Mouse (Mus musculus): Measurements from ENCODE around the gene Naa35. TPM values are rescaled to one million over a fixed set of nuclear protein-coding genes. Genes with fewer than 3 reads are reported as not detected.

Gene Naa35
- polyA plus RNA-seq, 2 experiments: 12.6 to 27.1 TPM

DNA sequence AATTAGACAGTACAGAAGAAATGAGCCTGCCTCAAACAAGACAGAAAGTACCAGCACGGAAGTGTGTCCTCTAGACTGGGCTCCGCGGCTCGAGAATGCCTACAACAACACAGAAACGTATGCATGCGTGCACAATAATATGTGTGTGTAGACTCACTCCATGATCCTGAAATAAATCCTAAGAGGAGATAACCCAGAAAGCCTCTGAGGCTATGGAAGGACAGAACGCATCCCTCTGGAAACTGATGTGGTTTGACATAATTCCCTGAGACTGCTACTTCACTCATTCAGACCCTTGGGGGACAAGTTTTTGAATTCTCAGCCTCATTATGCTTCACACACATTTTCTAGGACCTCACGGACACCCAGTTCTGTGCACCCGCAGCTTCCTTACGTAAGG is 42.6 kb upstream of the Naa35 start:
- Histone ChIP-seq H3K4me2 (ENCODE audit: low read depth) (no peak overlapping the region), H3K4me1 (replicated peaks; ENCODE audit: control insufficient read depth in 2 of 2, insufficient read depth in 2 of 2, low read length in 1 of 2) (peaks cover 2 to 3% of the 10 kb centered on the region in 2 experiments; a peak in 3 of 4 replicates), H3K27ac (no peak overlapping the region), H3K4me3 (ENCODE audit: insufficient read depth in 1 of 2, low read depth in 2 of 2, low read length in 2 of 2) (no peak overlapping the region), H3K9ac (replicated peaks) (no peak overlapping the region), H3K27me3 (ENCODE audit: control insufficient read depth, insufficient read depth, low read length) (no peaks in the 10 kb centered on the region), H3K9me3 (ENCODE audit: control insufficient read depth, low read length) (no peaks in the 10 kb centered on the region), H3K36me3 (replicated peaks; ENCODE audit: control insufficient read depth, insufficient read depth, low read depth) (no peaks in the 10 kb centered on the region; the same call in 1 of the 2 replicates)
- ATAC-seq (ENCODE audit: insufficient read depth) (no peak), DNase-seq (ENCODE audit: low read depth in 3 of 3, low spot score in 3 of 3) (no peak)
- TF ChIP-seq EP300 (IDR thresholded peaks at IDR 0.05; ENCODE audit: low read depth): no peak
- TF ChIP-seq CTCF (IDR thresholded peaks at IDR 0.05; ENCODE audit: low read depth): no peak
- 77% methylated on average over 10 of the region's 10 CpGs for WGBS (ENCODE audit: insufficient replicate concordance)

DNA sequence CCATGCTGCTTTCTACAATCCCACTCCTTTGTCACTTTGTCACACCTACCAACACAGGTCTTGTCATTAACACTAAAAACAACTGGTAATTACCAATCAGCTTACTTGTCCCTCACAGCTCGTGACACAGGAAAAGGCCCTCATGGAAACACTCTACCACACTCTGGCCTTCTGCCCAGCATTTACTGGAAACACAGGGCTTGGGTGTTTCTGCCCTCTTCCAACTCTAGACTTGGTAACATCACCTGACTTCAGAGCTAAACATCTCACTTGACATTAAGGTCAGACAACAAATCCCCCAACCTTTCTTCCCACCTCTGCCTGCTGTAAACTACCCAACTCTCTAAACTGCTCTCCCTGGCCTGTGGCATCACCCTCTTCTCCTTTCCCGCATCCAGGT is 38.0 kb upstream of the Naa35 start:
- Histone ChIP-seq H3K27me3 (ENCODE audit: control insufficient read depth, insufficient read depth, low read length) (no peaks in the 10 kb centered on the region), H3K4me3 (ENCODE audit: insufficient read depth in 1 of 2, low read depth in 2 of 2, low read length in 2 of 2) (no peak overlapping the region), H3K4me1 (replicated peaks; ENCODE audit: control insufficient read depth in 2 of 2, insufficient read depth in 2 of 2, low read length in 1 of 2) (peaks cover 16 to 19% of the 10 kb centered on the region in 2 experiments), H3K36me3 (replicated peaks; ENCODE audit: control insufficient read depth, insufficient read depth, low read depth) (no peaks in the 10 kb centered on the region), H3K9me3 (ENCODE audit: control insufficient read depth, low read length) (no peaks in the 10 kb centered on the region), H3K4me2 (ENCODE audit: low read depth) (no peak overlapping the region), H3K27ac (no peak overlapping the region), H3K9ac (replicated peaks) (no peak overlapping the region)
- WGBS (ENCODE audit: insufficient replicate concordance): 72% methylated on average over 2 of the region's 2 CpGs
- TF ChIP-seq EP300 (IDR thresholded peaks at IDR 0.05; ENCODE audit: low read depth) (no peak), CTCF (IDR thresholded peaks at IDR 0.05; ENCODE audit: low read depth) (no peak)
- no peak for DNase-seq (ENCODE audit: low read depth in 3 of 3, low spot score in 3 of 3)
- no peak for ATAC-seq (ENCODE audit: insufficient read depth)

DNA sequence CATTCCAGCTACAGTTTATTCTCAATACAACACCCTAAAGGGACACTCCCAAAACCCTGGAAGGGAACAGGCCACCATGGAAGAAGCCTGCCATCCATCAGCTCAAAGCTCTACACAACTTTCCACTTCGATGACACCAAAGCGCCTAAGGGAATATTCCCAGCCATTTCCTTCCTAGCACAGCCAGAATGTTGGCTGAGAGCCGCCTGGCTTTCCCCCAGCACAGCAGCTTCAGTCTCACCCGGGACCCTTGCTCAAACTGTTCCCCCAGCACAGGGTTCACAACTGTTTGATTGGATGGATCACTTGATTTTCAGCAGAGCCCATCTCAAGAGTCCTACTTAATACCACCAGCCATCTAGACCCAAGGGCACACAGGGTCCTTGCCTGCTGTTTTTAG is 37.3 kb upstream of the Naa35 start:
- TF ChIP-seq CTCF (IDR thresholded peaks at IDR 0.05; ENCODE audit: low read depth) (no peak), EP300 (IDR thresholded peaks at IDR 0.05; ENCODE audit: low read depth) (no peak)
- DNase-seq (ENCODE audit: low read depth in 3 of 3, low spot score in 3 of 3): no peak
- Histone ChIP-seq H3K4me3 (ENCODE audit: insufficient read depth in 1 of 2, low read depth in 2 of 2, low read length in 2 of 2) (no peak overlapping the region), H3K4me1 (replicated peaks; ENCODE audit: control insufficient read depth in 2 of 2, insufficient read depth in 2 of 2, low read length in 1 of 2) (peaks cover 16 to 19% of the 10 kb centered on the region in 2 experiments), H3K9ac (replicated peaks) (no peak overlapping the region), H3K4me2 (ENCODE audit: low read depth) (no peak overlapping the region), H3K9me3 (ENCODE audit: control insufficient read depth, low read length) (no peaks in the 10 kb centered on the region), H3K27ac (no peak overlapping the region), H3K27me3 (ENCODE audit: control insufficient read depth, insufficient read depth, low read length) (no peaks in the 10 kb centered on the region), H3K36me3 (replicated peaks; ENCODE audit: control insufficient read depth, insufficient read depth, low read depth) (no peaks in the 10 kb centered on the region)
- 70% methylated on average over 4 of the region's 4 CpGs for WGBS (ENCODE audit: insufficient replicate concordance)
- ATAC-seq (ENCODE audit: insufficient read depth): no peak

DNA sequence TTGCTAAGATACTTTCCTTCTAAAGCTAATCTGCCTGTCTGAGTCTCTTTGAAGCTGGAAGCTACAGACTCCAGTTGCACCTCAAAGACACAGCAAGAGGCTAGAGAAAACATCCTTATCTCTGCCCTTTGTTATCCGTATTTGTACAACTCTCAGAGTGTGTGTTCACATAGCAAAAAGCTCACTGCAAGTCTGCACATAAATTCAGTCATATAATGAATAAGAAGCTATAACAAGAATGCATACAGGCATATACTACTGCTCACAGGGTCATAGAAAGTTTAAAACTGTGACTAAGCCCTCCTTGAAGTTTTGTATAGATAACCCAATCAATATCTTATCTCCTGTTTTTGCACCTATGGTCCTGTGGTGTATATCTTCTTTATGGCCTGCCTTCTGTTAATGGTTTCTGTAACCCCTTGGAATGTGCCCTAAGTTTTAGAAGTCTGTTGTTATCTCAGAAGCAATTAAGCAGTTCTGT is 35.7 kb upstream of the Naa35 start:
- no peak overlapping the region for H3K4me2 ChIP-seq (ENCODE audit: low read depth)
- 0% methylated on average over 1 of the region's 1 CpGs for WGBS (ENCODE audit: insufficient replicate concordance)
- H3K9ac ChIP-seq (replicated peaks): peak overlapping the region; percentile 18
- H3K27me3 ChIP-seq (ENCODE audit: control insufficient read depth, insufficient read depth, low read length): no peaks in the 10 kb centered on the region
- peak; percentile 52; the same call in 1 of the 2 replicates for ATAC-seq (ENCODE audit: insufficient read depth)
- TF ChIP-seq CTCF (IDR thresholded peaks at IDR 0.05; ENCODE audit: low read depth) (no peak), EP300 (IDR thresholded peaks at IDR 0.05; ENCODE audit: low read depth) (0 out of 2 replicates have a peak, but pooled peaks have one; percentile 15)
- peak in 1 of 3 experiments; percentile 9 for DNase-seq (ENCODE audit: low read depth in 3 of 3, low spot score in 3 of 3)
- no peak overlapping the region for H3K4me3 ChIP-seq (ENCODE audit: insufficient read depth in 1 of 2, low read depth in 2 of 2, low read length in 2 of 2)
- H3K27ac ChIP-seq: no peak overlapping the region
- peaks cover 16 to 19% of the 10 kb centered on the region in 2 experiments for H3K4me1 ChIP-seq (replicated peaks; ENCODE audit: control insufficient read depth in 2 of 2, insufficient read depth in 2 of 2, low read length in 1 of 2)
- H3K9me3 ChIP-seq (ENCODE audit: control insufficient read depth, low read length): no peaks in the 10 kb centered on the region
- no peaks in the 10 kb centered on the region for H3K36me3 ChIP-seq (replicated peaks; ENCODE audit: control insufficient read depth, insufficient read depth, low read depth)

DNA sequence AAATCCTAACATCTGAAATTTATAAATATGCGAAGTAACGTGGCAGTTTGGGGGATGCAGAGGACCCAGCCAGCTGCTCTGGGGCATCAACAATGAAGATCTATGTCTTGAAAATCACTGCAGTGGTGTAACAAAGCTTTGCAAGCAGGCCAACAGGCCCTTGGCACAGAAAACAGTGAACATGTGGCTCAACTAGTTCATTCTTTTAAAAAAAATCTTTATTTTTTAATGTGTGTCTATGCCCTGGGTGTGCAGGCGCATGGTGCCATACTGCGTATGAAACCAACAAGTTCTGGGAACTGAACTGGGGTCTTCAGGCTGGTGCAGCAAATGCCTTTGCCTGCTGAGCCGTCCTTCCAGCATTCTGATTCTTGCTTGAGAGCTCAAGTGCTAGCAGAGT is 32.8 kb upstream of the Naa35 start:
- DNase-seq (ENCODE audit: low read depth in 3 of 3, low spot score in 3 of 3): no peak
- Histone ChIP-seq H3K9ac (replicated peaks) (no peak overlapping the region), H3K4me1 (replicated peaks; ENCODE audit: control insufficient read depth in 2 of 2, insufficient read depth in 2 of 2, low read length in 1 of 2) (peaks cover 20 to 33% of the 10 kb centered on the region in 2 experiments), H3K27me3 (ENCODE audit: control insufficient read depth, insufficient read depth, low read length) (no peaks in the 10 kb centered on the region), H3K9me3 (ENCODE audit: control insufficient read depth, low read length) (no peaks in the 10 kb centered on the region), H3K27ac (no peak overlapping the region), H3K36me3 (replicated peaks; ENCODE audit: control insufficient read depth, insufficient read depth, low read depth) (no peaks in the 10 kb centered on the region), H3K4me3 (ENCODE audit: insufficient read depth in 1 of 2, low read depth in 2 of 2, low read length in 2 of 2) (no peak overlapping the region), H3K4me2 (ENCODE audit: low read depth) (no peak overlapping the region)
- no peak for ATAC-seq (ENCODE audit: insufficient read depth)
- 83% methylated on average over 5 of the region's 5 CpGs for WGBS (ENCODE audit: insufficient replicate concordance)
- no peak for TF ChIP-seq EP300 (IDR thresholded peaks at IDR 0.05; ENCODE audit: low read depth)
- TF ChIP-seq CTCF (IDR thresholded peaks at IDR 0.05; ENCODE audit: low read depth): no peak
